Mouse (Mus musculus): ENCODE measurements around the gene Robo2.

- TF ChIP-seq GATA1 (IDR thresholded peaks at IDR 0.05; ENCODE audit: borderline replicate concordance, low read length), result no peak
- no peak for TF ChIP-seq FLI1 (IDR thresholded peaks at IDR 0.05; ENCODE audit: low read length)
Observed at GRCm38 (mm10) chr16:74061951-74062350, 349.7 kb downstream of the Robo2 start.

Data from megakaryocyte, embryonic 14.5 days (primary cell).